Mouse (Mus musculus) heart, adult 2 months (tissue): Measurements from ENCODE around the gene Ddx4.

Experiments
- CTCF ChIP-seq: fragments of 200-600 bp; IDR thresholded peaks from 2 replicates; pipeline ENCODE4 v1.8.1; 2022; ENCODE audit warnings: antibody characterized with exemption, mild to moderate bottlenecking, moderate library complexity
- EP300 ChIP-seq: fragments of 200-500 bp; IDR thresholded peaks from 2 replicates; pipeline ENCODE4 v1.6.1; 2011; ENCODE audit warnings: low read depth, low read length, control low read depth; ENCODE audit not compliant: insufficient read depth
- POLR2A ChIP-seq: fragments of 200-500 bp; IDR thresholded peaks from 2 replicates; pipeline ENCODE4 v1.6.1; 2011; ENCODE audit warnings: mild to moderate bottlenecking, low read depth, low read length, control low read depth; ENCODE audit not compliant: insufficient read depth

DNA sequence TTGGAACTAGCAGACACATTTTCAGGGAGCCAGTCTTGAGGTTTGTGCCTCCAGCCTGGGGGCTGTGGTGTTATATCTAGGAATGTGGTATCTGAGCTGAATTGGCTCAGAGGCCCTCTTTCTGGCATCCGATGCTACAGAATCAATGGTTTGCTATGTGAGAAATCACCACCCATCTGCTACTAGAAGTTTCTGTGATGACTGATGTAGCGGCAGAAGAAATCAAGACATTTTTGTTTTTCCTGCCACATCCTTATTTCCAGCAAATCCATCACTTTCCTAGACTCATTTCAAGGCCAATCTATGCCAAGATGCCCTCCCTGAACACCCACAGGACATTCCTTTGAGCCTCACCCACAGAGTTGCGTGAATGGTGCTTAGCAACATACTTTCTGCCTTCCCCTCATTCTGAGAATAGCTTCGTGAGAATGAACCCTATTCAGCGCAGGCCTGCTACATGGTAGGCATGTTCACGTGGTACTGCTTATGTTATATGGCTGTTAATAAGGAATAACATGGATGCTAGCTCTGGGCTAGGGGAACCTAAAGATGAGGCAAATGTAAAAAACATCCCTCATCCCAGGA, 91.6 kb downstream of the Ddx4 start:
- TF ChIP-seq CTCF, result no peak
- TF ChIP-seq EP300, result no peak
- TF ChIP-seq POLR2A, result no peak
